Mouse (Mus musculus): ENCODE data around the gene Pigb.

- TF ChIP-seq POLR2A (IDR thresholded peaks at IDR 0.05; ENCODE audit: borderline replicate concordance, control insufficient read depth, low read depth, low read length) (no peak), CTCF (IDR thresholded peaks at IDR 0.05; ENCODE audit: control insufficient read depth, insufficient read depth, low read length) (no peak)
Observed at GRCm38 (mm10) chr9:73006175-73006574, 34.0 kb downstream of the Pigb start.

Data from bone marrow, adult 2 months (tissue).